Mouse (Mus musculus) embryonic facial prominence, embryonic 14.5 days (tissue): Measurements from ENCODE around the gene Pi4k2b. TPM values are rescaled to one million over a fixed set of nuclear protein-coding genes. Genes with fewer than 3 reads are reported as not detected.

Experiments used
- ATAC-seq: fragments of 200-750 bp; cut with Nextera tagmentation; 2 replicates; pipeline ENCODE4 v1.8.0; 2017; ENCODE audit warnings: low read depth, moderate number of reproducible peaks, moderate TSS enrichment
- DNase-seq: peaks from one replicate; pipeline ENCODE4 v3.0.0-alpha.2; 2015; ENCODE audit warnings: low spot score
- H3K27ac ChIP-seq: fragments of 300-500 bp; sonication (generic); replicated peaks from 2 replicates; pipeline ENCODE4 v1.5.1; 2014; ENCODE audit warnings: low read depth, mild to moderate bottlenecking, low read length, moderate library complexity
- H3K27me3 ChIP-seq: fragments of 300-500 bp; sonication (generic); replicated peaks from 2 replicates; pipeline ENCODE4 v1.6.1; 2014; ENCODE audit warnings: low read length; ENCODE audit not compliant: control insufficient read depth, insufficient read depth
- H3K36me3 ChIP-seq: fragments of 300-500 bp; sonication (generic); 2 replicates; pipeline ENCODE4 v1.6.1; 2014; ENCODE audit warnings: low read length, mixed read lengths; ENCODE audit not compliant: control insufficient read depth, insufficient read depth
- H3K4me1 ChIP-seq: fragments of 300-500 bp; sonication (generic); 2 replicates; pipeline ENCODE4 v1.6.1; 2014; ENCODE audit warnings: antibody characterized with exemption, low read length; ENCODE audit not compliant: control insufficient read depth, insufficient read depth
- H3K4me2 ChIP-seq: fragments of 300-500 bp; sonication (generic); 2 replicates; pipeline ENCODE4 v1.6.1; 2014; ENCODE audit warnings: low read depth, mild to moderate bottlenecking, low read length, moderate library complexity, mixed read lengths
- H3K4me3 ChIP-seq: fragments of 300-500 bp; sonication (generic); 2 replicates; pipeline ENCODE4 v1.5.1; 2014; ENCODE audit warnings: low read depth, mild to moderate bottlenecking, low read length
- H3K9ac ChIP-seq: fragments of 300-500 bp; sonication (generic); 2 replicates; pipeline ENCODE4 v1.6.1; 2014; ENCODE audit warnings: low read depth, mild to moderate bottlenecking, low read length, moderate library complexity, mixed read lengths
- H3K9me3 ChIP-seq: fragments of 300-500 bp; sonication (generic); 2 replicates; pipeline ENCODE4 v1.6.1; 2016; ENCODE audit warnings: low read length; ENCODE audit not compliant: control insufficient read depth
- WGBS: fragments of 180-500 bp; shearing (Covaris S2); extraction: QIAGEN DNeasy Blood & Tissue Kit; methylation state at CpG from one replicate; pipeline ENCODE4 v1.1.7; 2014; 5-methylcytosine and 5-hydroxymethylcytosine counted together
- polyA plus RNA-seq: library from polyadenylated mRNA; unstranded; fragments of >200 nt; fragmentation: Nextera tagmentation; extraction: Ambion mirVana; gene quantifications from 2 replicates; pipeline ENCODE4 v1.2.1, GENCODE M21; 2014

The Pi4k2b gene
- polyA plus RNA-seq, 1 experiment from 2014 or later, result 25.6 TPM

- WGBS, result 94% methylated on average over 6 of the region's 6 CpGs
- no peak overlapping the region for H3K4me3 ChIP-seq
- H3K36me3 ChIP-seq, result peaks cover 21% of the 10 kb centered on the region
- no peaks in the 10 kb centered on the region for H3K27me3 ChIP-seq
- no peaks in the 10 kb centered on the region for H3K4me1 ChIP-seq
- no peak overlapping the region for H3K4me2 ChIP-seq
- H3K27ac ChIP-seq, result no peak overlapping the region
- no peak overlapping the region for H3K9ac ChIP-seq
- DNase-seq (no peak), ATAC-seq (no peak)
- H3K9me3 ChIP-seq, result no peaks in the 10 kb centered on the region
These were observed 69.1 kb downstream of the Pi4k2b start for GRCm38 (mm10) chr5:52810446-52810845.

- H3K4me3 ChIP-seq, result no peak overlapping the region
- DNase-seq (no peak), ATAC-seq (no peak)
- H3K4me1 ChIP-seq, result no peaks in the 10 kb centered on the region
- WGBS, result 90% methylated on average over 14 of the region's 14 CpGs
- no peaks in the 10 kb centered on the region for H3K27me3 ChIP-seq
- peaks cover 26% of the 10 kb centered on the region for H3K36me3 ChIP-seq
- no peak overlapping the region for H3K27ac ChIP-seq
- no peak overlapping the region for H3K4me2 ChIP-seq
- H3K9ac ChIP-seq, result no peak overlapping the region
- no peaks in the 10 kb centered on the region for H3K9me3 ChIP-seq
These were observed 69.7 kb downstream of the Pi4k2b start for GRCm38 (mm10) chr5:52811056-52811455.

GRCm38 (mm10) chr5:52812456-52812855 is 71.1 kb downstream of the Pi4k2b start:
- DNase-seq, result no peak
- Histone ChIP-seq H3K9me3 (no peaks in the 10 kb centered on the region), H3K27ac (no peak overlapping the region), H3K27me3 (no peaks in the 10 kb centered on the region), H3K4me3 (no peak overlapping the region), H3K36me3 (peaks cover 34% of the 10 kb centered on the region), H3K9ac (no peak overlapping the region), H3K4me2 (no peak overlapping the region), H3K4me1 (no peaks in the 10 kb centered on the region)
- 86% methylated on average over 10 of the region's 10 CpGs for WGBS
- no peak for ATAC-seq

GRCm38 (mm10) chr5:52813312-52813711 is 71.9 kb downstream of the Pi4k2b start:
- H3K9me3 ChIP-seq, result no peaks in the 10 kb centered on the region
- no peak overlapping the region for H3K4me3 ChIP-seq
- no peaks in the 10 kb centered on the region for H3K4me1 ChIP-seq
- H3K4me2 ChIP-seq, result no peak overlapping the region
- DNase-seq (no peak), ATAC-seq (no peak)
- 91% methylated on average over 7 of the region's 7 CpGs for WGBS
- peaks cover 32% of the 10 kb centered on the region for H3K36me3 ChIP-seq
- no peak overlapping the region for H3K27ac ChIP-seq
- no peak overlapping the region for H3K9ac ChIP-seq
- no peaks in the 10 kb centered on the region for H3K27me3 ChIP-seq

GRCm38 (mm10) chr5:52818676-52819075 is 77.3 kb downstream of the Pi4k2b start:
- WGBS, result 91% methylated on average over 7 of the region's 7 CpGs
- Histone ChIP-seq H3K4me2 (no peak overlapping the region), H3K4me1 (no peaks in the 10 kb centered on the region), H3K27me3 (no peaks in the 10 kb centered on the region), H3K27ac (no peak overlapping the region), H3K9ac (no peak overlapping the region), H3K36me3 (peaks cover 35% of the 10 kb centered on the region), H3K4me3 (no peak overlapping the region), H3K9me3 (no peaks in the 10 kb centered on the region)
- ATAC-seq (no peak), DNase-seq (no peak)

Other genes starting within 250 kb of the Pi4k2b start
- 9.6 and 9.8 TPM in 2 replicates for gene Lgi2, start 175.1 kb upstream of the Pi4k2b start, polyA plus RNA-seq
- 9.2 and 9.8 TPM in 2 replicates for gene Sepsecs, start 71.9 kb upstream of the Pi4k2b start, polyA plus RNA-seq
- 9.7 and 12.9 TPM in 2 replicates for gene Zcchc4, start 33.8 kb downstream of the Pi4k2b start, polyA plus RNA-seq
- 103 and 118 TPM in 2 replicates for gene Anapc4, start 92.4 kb downstream of the Pi4k2b start, polyA plus RNA-seq